Mouse (Mus musculus) layer of hippocampus, postnatal 36 days (tissue): ENCODE measurements around the gene Aaas. TPM values are rescaled to one million over a fixed set of nuclear protein-coding genes. Genes with fewer than 3 reads are reported as not detected.
"Not testable (repeated sequence)": the region's sequence is repeated elsewhere in the genome, so short reads cannot be mapped to it uniquely, and the experiment has no call there.

Experiments used
- DNase-seq, 2 experiments: peaks; one replicate each; pipeline ENCODE4 v3.0.0; 2022
- total RNA-seq, 2 experiments: library from RNA; stranded (reverse); gene quantifications; 2 replicates each; pipeline ENCODE4 v1.2.3; 2021

The Aaas gene
- total RNA-seq, 2 experiments from 2014 or later: 21.4 to 24.2 TPM

- no peak for DNase-seq
Measured at GRCm38 (mm10) chr15:102356501-102357325, 6.1 kb upstream of the Aaas start.

GRCm38 (mm10) chr15:102355871-102356441 lies 5.4 kb upstream of the Aaas start:
- peak; percentile 36 to 56 for DNase-seq

GRCm38 (mm10) chr15:102355134-102355870 lies 4.7 kb upstream of the Aaas start:
- peak in 1 of 2 experiments; percentile 21 for DNase-seq

- DNase-seq: no peak
Measured at GRCm38 (mm10) chr15:102353986-102354385, 3.4 kb upstream of the Aaas start.

- no peak for DNase-seq
Measured at GRCm38 (mm10) chr15:102352177-102352576, 1.6 kb upstream of the Aaas start.

- DNase-seq: no peak
Measured at GRCm38 (mm10) chr15:102350942-102351291, 346 bp upstream of the Aaas start.

GRCm38 (mm10) chr15:102346444-102346843 lies 4.1 kb downstream of the Aaas start:
- no peak for DNase-seq

GRCm38 (mm10) chr15:102344490-102344889 lies 6.1 kb downstream of the Aaas start:
- no peak for DNase-seq

- no peak for DNase-seq
Measured at GRCm38 (mm10) chr15:102341580-102341979, 9.0 kb downstream of the Aaas start.

- DNase-seq: no peak
Measured at GRCm38 (mm10) chr15:102339612-102340011, 11.0 kb downstream of the Aaas start.

- DNase-seq: no peak
Measured at GRCm38 (mm10) chr15:102336946-102337345, 13.6 kb downstream of the Aaas start.

- DNase-seq: not testable (repeated sequence)
Measured at GRCm38 (mm10) chr15:102335925-102336324, 14.6 kb downstream of the Aaas start.

- no peak for DNase-seq
Measured at GRCm38 (mm10) chr15:102335254-102335653, 15.3 kb downstream of the Aaas start.

GRCm38 (mm10) chr15:102331610-102332015 lies 19.0 kb downstream of the Aaas start, which contains the start of gene Myg1:
Gene Myg1 (plus strand): TSS chr15:102331709.
- DNase-seq: peak; percentile 82 to 85

- DNase-seq: no peak
Measured at GRCm38 (mm10) chr15:102326892-102327291, 23.7 kb downstream of the Aaas start.

- DNase-seq: peak; percentile 87 to 89
Measured at GRCm38 (mm10) chr15:102326022-102326576, 24.5 kb downstream of the Aaas start, which contains the start of gene Pfdn5. Gene Pfdn5 (plus strand): TSS chr15:102326116.

GRCm38 (mm10) chr15:102324654-102325473 lies 25.7 kb downstream of the Aaas start:
- no peak for DNase-seq

- DNase-seq: peak; percentile 61 to 62
Measured at GRCm38 (mm10) chr15:102316263-102316662, 34.3 kb downstream of the Aaas start.

GRCm38 (mm10) chr15:102315292-102315691 lies 35.3 kb downstream of the Aaas start:
- DNase-seq: peak in 1 of 2 experiments; percentile 32

GRCm38 (mm10) chr15:102311489-102311888 lies 39.1 kb downstream of the Aaas start:
- DNase-seq: no peak

GRCm38 (mm10) chr15:102310074-102310845 lies 40.3 kb downstream of the Aaas start:
- DNase-seq: no peak
